Mouse (Mus musculus): Measurements from ENCODE around the gene Muc13.

The Muc13 gene

DNA sequence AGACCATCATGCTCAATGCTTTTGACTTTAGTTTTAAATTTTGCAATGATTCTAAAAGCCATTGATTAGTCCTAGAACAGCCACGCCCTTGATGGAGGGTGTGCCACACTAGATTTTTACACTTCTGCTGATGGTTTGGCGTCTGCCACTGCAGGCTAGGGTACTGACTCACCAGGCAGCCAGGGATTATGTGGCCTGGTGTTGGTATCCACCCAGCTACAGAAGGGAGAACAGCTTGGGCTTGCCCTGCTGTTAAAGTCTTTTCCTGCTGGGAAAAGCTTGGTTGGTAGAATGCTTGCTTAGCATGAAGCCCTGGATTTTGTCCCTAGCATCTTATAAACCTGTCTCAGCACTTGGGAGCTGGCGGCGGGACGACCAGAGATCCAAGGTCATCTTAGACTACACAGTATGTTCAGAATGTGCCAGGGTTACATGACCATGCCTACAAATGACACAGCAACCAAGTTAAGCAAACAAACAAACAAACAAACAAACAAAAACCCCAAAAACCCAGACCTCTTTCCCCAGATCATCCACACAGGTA is 69.4 kb downstream of the Muc13 start:
- no peak for DNase-seq (ENCODE audit: low read depth, low spot score)
